Mouse (Mus musculus) T-helper 1 cell (primary cell): Measurements from ENCODE around the gene Rufy2.

ENCODE experiments used
- in situ Hi-C: fragments of 300-600 bp; cut with MboI, MseI; formaldehyde crosslinking; loops from one replicate; pipeline ENCODE4 v1.15.1; 2025; ENCODE audit warnings: high pct_unique_total_duplicates

Rufy2 gene

DNA sequence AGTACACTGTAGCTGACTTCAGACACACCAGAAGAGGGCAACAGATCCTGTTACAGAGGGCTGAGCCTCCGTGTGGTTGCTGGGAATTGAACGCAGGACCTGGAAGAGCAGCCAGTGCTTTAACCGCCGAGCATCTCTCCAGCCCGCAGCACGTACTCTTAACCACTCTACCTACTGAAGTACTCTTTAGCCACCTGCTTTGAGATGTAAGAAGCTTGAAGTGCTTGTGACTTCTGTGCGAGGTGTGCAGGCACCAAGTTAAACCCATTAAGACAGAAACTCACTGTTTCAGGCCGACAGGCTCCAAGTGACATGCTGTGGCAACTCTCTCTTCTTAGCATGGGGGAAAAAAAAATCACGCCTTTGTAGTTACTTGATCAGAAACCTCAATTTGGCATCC, 34.1 kb downstream of the Rufy2 start:
- in situ Hi-C loops = no loop called here

DNA sequence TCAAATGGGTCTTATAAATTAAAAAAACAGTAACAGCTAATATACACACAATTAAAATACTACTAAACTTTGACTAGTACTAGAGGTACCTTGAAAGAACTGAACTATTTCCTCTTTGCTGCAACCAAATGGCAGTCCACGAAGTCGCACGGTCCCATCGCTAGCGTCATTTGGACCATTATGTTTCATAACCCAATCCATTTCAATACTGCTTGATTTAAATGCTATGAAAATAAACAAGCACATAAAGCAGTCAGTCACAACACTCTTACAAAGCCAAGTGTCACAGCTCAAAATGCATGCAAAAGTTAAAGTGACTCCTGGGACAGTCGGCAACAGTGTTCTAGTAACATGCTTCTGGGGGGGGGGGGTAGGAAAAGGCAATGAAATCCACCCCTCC, 39.3 kb downstream of the Rufy2 start:
- in situ Hi-C loops = no loop called here

DNA sequence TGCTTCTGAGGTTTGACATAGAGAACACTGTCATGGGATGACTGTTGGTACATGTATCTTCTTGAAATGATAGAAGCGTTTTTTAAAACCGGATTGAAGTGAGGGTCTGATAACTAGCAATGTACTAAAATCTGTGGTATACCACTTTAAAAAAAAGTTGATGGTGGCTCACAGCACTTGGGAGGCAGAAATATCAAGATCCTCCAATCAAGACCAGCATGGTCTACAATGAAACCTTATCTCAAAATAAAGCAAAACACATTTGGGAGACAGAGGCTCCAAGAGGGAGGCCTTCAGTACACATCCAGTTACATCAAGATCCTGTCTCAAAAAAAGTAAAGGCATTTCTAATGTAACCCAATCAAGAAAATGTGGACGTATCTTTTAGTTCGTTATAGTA, 41.7 kb downstream of the Rufy2 start:
- in situ Hi-C loops = no loop called here

DNA sequence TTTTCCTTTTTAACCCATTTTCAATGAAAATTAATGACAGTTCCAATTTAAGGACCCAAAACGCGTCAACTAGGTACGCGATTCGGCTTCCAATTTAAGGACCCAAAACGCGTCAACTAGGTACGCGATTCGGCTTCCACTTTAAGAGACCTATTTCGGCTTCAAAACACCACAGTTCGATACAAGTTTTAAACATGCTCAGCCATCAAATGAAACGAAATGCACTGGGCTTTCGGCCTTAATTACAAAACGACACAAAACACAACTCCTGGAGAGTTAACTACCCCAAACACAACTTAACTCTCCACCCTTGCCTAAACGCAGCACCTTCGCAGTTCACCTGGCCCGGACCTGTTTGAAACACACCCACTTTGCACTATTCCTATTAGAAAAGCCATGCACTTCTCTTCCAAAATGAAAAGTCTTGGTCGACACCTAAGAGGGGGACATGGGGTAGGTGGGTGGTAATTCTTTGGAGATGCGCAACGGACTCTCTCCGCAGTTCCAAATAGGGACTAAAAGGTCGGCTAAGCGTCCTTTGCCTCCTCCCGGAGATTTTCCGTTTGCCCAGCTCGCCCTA, 42.6 kb downstream of the Rufy2 start:
- in situ Hi-C loops = no loop called here

DNA sequence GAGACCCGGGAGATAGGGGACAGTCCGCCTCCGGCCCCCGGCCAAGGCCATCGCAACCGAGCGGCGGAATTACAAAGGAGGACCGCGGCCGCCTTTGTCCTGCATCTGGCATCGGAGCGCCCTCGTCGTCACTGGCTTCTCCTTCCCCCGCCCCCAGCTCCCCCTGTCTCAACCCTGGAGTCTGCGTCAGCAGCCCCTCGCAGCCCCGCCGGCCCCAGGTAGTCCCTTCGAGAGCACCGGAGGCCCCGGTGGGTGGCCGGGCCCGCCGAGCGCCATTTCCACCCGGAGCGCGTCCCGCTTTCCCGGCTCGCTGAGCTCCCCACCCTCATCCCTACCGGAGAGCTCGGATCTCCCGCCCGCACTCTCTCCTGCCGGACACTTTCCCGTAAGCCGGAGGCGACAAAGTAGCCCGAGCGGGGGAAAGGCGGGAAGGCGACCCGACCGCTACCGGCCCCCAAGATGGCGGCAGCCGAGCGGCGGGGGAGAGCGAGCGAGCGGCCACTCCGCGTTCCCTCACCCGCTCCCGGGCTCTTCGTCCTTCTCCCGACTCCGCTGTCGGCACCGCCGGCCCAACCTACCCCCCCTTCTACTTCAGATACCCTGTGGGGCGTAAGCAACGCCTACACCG, 43.2 kb downstream of the Rufy2 start:
- in situ Hi-C loops = no loop called here

DNA sequence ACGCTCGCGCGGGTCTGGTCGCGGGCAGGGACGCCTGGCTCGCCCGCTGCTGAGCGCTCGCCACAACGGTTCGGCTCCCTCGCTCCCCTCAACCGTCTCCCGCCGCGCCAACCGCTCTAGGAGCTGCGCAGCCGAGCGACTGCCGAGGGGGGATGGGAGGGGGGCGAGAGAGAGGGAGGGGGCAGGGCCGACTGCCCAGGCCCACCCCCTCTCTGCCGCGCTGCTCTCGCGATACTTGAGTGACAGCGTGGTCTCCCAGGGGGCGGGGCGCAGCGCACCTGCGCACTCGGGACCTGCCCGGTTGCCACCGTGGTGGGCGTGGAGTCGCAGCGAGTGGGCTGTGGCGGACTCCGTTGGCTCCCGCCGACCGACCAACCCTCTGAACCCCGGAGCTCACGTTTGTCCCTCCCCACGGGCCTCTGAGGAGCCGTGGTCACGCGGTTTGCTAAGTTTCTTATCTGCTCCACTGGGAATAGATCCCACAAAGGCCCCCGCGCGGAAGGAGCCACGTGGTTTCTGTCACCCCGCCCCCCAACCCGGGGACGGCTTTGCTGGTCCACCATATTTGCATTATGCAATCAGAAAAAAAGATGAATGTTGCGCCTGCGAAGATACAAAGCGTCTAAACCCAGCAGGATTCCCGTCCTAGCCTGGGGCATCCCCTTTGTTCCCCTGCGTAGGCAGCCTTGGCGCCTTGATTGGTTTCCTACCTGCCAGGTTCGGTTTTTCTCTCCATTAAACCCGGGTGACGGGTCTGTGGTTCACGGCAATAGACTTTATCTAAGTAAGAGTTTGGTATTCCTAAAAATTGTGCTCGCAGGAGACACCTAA, 43.9 kb downstream of the Rufy2 start, which contains the start of the genes Hnrnph3 and Pbld2:
TSS of gene Hnrnph3 (minus strand) at position 469 of the 831 bp plus-strand sequence.
TSS of gene Pbld2 (plus strand) at position 567 of the 831 bp plus-strand sequence.
- in situ Hi-C loops = no loop called here

DNA sequence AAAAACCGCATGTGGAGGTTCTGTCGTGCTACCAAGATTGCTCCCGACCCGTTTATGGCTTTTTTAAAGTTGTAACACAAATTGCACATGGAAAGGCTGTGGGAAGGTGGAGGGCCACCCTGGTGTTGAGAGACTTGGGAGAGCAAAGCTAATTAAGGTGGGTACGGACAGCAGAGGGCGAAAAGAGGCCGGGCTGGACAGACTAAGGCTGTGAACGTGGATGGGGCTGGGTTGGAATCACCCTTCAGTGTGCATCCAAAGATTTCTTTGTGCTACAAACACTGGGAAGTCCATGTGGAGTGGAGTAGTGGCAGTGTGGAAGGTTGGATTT, 44.5 kb downstream of the Rufy2 start:
- in situ Hi-C loops = no loop called here

DNA sequence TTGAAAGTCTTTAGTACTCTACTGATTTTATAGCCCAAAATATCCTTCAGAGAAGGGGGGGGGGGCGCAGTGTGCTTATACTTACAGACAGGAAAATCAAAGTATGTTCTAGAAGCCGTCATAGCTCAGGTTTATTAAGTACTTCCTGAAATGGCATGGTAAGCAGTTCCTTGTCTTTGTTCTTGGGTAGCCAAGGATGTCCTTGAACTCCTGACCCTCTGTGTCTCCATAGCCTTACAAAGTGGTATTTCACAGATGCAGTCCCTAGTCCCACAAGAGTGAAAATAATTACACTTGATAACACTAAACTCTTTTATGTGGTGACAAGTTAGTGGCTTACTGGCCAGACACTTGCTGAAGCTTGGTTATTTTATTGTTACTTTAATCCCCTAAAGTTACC, 45.0 kb downstream of the Rufy2 start:
- in situ Hi-C loops = no loop called here

DNA sequence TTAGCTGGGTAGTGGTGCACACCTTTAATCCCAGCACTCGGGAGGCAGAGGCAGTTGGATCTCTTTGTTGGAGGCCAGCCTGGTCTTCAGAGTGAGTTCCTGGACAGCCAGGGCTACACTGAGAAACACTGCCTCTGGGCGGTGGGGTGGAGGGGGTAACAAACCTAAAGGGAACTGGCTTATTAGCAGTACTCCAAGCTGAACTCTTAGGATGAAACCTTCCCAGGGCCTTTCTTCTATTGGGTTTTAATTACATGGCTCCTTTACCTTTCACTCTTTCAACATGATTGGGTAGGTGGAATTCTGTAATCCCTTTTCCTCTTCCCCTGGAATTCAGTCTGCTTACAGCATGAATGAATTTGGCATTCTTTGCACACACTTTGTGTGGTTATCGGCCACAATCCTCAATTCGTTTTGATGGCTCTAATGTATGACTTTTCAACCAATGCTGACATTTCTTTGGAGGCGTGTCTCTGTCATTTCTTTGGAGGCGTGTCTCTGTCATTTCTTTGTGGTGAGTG, 45.5 kb downstream of the Rufy2 start:
- in situ Hi-C loops = no loop called here

DNA sequence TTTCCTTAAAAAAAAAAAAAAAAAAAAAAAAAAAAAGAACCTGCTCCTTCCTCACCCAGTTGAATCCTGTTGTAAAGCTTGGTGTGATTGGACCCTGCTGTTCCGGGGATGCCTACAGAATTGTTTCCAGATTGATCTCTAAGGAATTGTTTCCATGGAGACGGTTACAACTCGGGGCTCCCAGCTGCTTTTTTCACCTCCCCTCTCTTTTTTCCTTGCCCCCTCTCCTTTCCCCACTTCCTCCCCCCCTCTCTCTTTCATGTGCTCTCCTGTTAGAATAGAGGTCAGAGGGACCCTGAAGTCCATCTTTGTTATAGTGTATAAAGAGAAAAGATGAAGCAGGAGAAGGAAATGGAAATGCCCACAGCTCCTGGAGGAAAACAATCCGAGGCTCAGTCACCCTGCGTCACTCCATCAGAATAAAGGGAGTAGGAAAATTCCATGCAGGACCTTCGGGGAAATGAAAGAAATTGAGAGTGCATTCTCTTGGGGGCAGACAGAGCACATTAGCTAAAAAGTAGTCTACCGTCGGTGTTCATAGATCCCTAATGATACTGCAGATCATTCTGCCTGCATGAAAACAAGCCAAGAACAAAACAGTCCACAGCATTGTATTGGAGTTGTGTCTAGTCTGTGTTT, 46.3 kb downstream of the Rufy2 start:
- in situ Hi-C loops = no loop called here

DNA sequence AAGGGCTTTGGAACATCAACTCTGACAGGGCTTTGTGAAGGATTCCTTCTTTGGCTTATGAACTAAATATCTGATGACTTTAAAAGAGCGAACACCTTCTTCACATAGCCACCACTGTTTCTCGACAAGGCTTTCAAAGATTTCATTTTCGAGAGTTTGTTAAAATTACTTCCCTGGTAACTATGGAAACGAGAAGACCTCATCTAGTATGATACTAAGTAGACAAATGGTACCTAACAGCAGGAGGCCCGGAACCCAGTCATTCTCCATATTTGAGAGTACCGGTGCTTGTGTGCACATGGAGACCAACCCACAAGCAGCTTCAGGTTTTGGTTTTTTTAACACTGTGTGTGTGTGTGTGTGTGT, 46.8 kb downstream of the Rufy2 start:
- in situ Hi-C loops = no loop called here

DNA sequence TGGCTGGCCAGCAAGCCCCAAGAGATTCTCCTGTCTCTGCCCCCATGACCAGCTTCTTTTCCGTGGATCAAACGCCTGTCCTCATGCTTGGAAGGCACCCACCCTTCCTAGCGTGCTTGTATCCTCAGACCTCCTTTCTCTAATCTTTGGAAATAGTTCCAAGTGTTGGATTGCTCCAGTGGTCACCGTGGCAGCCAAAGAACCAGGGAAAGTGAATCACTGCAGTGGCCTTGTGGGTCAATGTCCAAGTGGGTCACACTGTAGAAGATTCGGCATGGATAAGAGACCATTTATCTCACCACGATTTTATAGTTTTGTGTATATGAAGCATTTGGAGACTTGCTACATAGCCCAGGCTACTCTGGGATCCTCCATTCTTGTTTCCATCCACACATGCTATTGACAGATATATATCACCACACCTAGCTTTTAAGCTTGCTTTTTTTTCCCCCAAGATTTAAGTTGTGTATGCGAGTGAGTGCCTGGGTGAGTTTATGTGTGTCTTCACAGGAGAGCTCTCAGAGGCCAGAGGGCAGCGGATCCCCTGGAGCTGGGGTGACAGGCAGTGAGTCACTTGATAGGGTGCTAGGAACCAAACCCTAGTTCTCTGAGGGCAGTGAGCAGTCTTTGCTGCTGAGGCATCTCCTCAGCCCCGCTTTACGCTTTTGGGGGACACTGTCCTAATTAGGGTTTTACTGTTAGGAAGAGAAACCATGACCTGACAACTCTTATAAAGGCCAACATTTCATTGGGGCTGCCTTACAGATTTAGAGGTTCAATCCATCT, 47.5 kb downstream of the Rufy2 start:
- in situ Hi-C loops = no loop called here

DNA sequence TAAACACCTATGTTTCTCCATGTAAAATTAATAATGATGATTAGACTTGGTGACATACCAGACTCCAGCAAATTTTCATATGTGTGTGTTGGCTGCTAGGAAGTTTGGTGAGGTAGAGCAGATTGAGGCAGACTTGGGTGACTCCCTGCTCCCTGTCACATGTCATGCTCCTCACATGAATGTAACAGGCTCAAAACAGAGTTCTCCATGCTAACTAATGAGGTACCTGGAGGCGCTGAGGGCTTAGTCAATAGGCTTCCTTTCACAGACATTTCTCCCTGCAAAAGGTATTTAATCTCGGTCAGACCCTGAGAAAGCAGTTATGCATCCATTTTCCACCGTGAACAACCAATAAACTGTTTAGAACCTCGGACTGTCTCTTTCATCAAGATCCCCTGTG, 48.4 kb downstream of the Rufy2 start:
- in situ Hi-C loops = no loop called here

DNA sequence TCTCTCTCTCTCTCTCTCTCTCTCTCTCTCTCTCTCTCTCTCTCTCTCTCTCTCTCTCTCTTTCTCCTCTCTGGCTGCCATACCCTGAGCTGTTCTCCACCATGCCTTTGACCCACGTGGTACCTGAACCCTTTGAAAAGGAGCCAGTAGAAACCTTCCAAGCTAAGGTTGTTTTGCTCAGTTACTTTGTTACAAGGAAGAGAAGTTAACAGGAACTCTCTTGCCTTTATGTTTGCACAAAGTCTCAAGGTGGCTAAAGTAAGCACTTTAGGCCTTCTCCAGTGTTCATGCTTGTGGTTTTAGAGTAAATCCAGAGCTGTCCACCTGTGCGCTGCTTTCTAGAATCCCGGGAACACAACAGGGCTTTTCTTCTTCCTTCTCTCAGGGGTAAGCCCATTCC, 52.2 kb downstream of the Rufy2 start:
- in situ Hi-C loops = no loop called here

DNA sequence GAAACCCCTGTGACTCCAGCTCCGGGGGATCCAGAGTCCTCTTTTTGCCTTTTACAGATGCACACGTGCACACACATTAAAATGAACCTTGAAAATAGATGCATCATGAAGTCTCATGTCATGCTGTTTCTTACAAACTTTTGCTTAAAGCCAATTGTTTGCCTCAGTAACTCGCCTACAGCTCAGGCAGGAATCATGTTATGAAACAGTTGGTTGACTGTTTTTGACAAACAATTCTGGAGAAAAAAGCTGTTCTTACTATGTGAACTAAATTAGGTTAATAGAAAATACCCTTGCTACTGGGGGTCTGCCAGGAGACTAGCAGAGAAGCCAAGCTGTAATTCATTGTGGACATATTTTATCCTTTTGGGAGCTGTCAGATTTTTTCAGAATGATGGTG, 52.9 kb downstream of the Rufy2 start:
- in situ Hi-C loops = no loop called here

DNA sequence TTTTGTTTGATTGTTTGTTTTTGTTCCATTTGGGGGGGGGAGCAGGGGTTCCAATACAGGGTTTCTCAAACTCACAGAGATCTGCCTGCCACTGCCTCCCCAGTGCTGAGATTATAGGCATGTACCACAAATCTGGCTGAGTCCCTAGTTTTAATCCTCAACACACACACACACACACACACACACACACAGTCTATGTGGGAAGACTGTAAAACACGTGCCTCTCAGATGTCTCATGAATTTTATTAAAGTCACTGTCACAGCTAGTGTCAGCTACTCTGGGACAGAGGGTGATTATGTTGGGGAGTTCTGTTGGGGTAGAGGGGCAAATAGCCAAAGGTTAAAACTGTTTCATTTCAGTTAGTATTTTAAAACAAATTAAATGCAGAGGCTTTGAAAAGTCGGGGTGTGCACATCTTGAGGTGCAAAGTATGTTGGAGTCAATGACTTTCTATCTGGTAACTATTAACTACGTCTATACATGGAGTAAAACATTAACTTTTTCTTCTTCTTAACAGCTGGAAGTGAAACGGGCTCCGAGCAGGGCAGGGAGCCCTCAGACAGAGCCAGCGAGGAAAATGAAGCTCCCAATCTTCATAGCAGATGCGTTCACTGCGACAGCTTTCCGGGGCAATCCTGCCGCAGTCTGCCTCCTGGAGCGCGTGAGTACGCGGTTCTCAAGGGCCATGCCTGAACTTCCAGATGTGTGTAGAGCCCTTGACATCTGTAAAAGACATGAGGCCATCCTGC, 58.7 kb downstream of the Rufy2 start:
- in situ Hi-C loops = no loop called here

DNA sequence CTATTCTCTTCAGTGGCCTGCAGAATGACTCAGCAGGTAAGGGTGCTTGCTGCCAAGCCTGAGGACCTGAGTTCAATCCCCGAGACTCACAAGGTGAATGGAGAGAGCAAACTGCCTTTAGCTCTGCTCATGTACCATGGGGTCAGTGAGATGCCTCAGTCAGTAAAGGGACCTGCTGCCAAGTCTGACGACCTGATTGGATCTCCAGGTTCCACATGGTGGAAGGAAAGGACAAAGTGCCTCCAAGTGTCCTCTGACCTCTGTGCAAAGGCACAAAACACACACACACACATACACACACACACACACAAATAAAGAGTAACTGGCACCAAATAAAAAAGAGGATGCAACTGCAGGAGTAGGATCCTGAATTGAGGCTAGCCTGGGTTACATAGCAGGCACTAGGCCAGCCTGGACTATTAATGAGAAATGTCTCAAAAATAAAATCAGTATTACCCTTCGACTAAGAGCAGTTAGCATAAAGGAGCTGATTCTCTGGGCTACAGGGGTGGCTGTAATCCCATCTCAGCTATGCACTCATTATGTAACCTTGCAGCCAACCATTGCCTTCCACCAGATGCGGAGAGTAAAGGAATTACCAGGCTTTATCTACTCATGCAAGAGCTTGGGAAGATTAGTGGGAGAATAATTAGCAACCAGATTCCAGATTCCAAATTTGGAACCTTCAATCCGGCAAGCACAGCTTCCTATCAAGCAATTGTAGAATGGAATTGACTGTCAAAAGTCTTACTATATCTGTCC, 60.0 kb downstream of the Rufy2 start:
- in situ Hi-C loops = no loop called here

DNA sequence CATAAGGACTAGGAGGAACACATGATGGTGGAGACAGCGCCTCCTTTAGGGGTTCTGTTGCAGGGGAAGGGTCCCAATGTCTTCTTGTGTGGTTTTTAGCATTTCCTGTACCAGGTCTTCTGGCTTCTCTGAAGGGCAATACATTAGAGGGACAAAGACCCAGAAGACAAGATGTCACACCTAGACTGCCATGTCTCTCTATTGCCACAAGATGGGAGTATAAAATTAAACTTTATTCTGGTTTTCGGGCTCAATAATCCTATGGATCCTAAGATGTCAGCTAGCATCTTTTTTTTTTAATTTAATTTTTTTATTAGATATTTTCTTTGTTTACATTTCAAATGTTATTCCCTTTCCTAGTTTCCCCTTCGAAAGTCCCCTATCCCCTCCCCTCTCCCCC, 63.1 kb downstream of the Rufy2 start:
- in situ Hi-C loops = no loop called here

DNA sequence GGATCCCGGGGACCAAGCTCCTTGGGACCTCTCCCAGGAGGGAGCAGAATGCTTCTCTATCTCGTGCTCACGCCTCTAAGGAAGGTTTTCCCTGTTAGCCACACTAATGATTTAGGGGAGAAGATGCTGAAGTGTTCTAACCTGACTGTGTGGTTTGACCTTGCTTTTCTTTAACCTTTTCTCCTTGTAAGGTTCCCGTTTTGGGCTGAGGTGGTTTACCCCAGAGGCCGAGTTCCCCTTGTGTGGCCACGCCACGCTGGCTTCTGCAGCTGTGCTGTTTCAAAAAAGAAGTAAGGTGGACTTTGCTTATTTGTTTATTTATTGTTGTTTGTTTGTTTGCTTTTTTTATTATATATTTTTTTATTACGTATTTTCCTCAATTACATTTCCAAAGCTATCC, 67.7 kb downstream of the Rufy2 start:
- in situ Hi-C loops = no loop called here

DNA sequence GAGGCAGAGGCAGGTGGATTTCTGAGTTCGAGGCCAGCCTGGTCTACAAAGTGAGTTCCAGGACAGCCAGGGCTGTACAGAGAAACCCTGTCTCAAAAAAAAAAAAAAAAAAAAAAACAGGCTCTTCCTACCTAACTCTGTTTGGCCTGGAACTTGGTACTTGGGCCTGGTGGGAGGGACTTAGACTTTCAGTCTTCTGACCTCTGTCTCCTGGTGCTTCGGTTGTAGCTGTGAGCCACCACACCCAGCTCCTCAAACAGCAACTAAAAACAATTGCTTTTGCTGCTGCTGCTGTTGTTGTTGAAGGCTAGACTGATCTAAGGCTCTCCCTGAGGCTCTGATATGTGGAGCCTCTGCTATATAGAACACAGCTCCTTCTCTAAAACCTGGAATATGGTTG, 69.1 kb downstream of the Rufy2 start:
- in situ Hi-C loops = no loop called here
